Comparison of ENCODE assay signal across 11 mouse cellular contexts in the genomic region with DNA sequence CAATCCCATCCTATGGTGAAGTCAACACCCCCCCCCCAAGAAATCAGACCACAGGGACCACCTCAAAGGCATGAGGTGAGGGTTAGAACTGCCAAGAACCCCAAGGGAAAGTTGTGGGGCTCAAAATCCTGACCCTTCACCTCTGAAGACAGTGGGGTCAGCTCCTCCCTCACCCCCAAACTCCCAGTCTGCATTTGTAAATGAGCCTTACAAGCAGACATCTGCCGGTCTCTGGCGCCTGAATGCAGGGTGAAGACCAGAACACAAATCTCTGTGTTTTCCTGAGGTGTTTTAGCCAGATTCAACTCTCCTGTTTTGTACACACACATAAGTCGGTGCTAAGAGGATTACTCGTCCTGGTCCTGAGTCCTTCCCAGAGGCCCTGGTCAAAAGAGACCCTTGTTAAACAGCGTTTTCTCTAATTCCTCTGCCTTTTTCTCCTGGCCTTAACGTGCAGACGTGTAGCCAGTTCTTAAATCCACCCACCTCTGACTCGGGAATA.
DNase-seq lines count a peak whose midpoint lies in the region; ATAC-seq and TF ChIP-seq lines count a peak whose summit lies in the region.
"Had no signal": no experiment of that assay in that cellular context is flagged by ENCODE, and none has a peak within 500 bp of the region (broad histone marks: within the 10 kb centered on the region; RNA-seq: fewer than 3 reads in every experiment).

No protein-coding gene starts in this region.

- no peak for ATAC-seq in forebrain, embryonic 16.5 days
- ATAC-seq in midbrain, embryonic 14.5 days (ENCODE audit: low FRiP score, low TSS enrichment): no peak
- ATAC-seq: intestine, embryonic 15.5 days had no signal

- H3K36me3 ChIP-seq in E14TG2a.4 (ENCODE audit: insufficient read depth, low read length): peaks cover 15% of the 10 kb centered on the region
- no peaks in the 10 kb centered on the region for H3K36me3 ChIP-seq in forebrain, embryonic 16.5 days (ENCODE audit: control insufficient read depth, insufficient read depth)
- no peaks in the 10 kb centered on the region for H3K36me3 ChIP-seq in midbrain, embryonic 14.5 days (ENCODE audit: control insufficient read depth, insufficient read depth, low read length)
- H3K36me3 ChIP-seq: heart, embryonic 13.5 days; intestine, embryonic 15.5 days; lung, embryonic 15.5 days had no signal

- peaks cover 6% of the 10 kb centered on the region for H3K9me3 ChIP-seq in E14TG2a.4 (ENCODE audit: low read length)
- no peaks in the 10 kb centered on the region for H3K9me3 ChIP-seq in forebrain, embryonic 16.5 days (ENCODE audit: control insufficient read depth, low read length)
- H3K9me3 ChIP-seq in midbrain, embryonic 14.5 days (ENCODE audit: control insufficient read depth, low read length): peaks cover 4% of the 10 kb centered on the region; the same call in 1 of the 2 replicates
- H3K9me3 ChIP-seq: intestine, embryonic 15.5 days; lung, embryonic 15.5 days had no signal

- TF ChIP-seq CTCF in E14TG2a.4 (conservative IDR thresholded peaks at IDR 0.05; ENCODE audit: low read length): no peak

- peak overlapping the region; percentile 16; the same call in 1 of the 2 replicates for H3K4me2 ChIP-seq in forebrain, embryonic 16.5 days (ENCODE audit: low read length)
- peak overlapping the region; percentile 30 for H3K4me2 ChIP-seq in midbrain, embryonic 14.5 days (ENCODE audit: low read length)
- H3K4me2 ChIP-seq: heart, embryonic 13.5 days; intestine, embryonic 15.5 days; lung, embryonic 15.5 days had no signal

- peak overlapping the region; percentile 77 for H3K4me3 ChIP-seq in E14TG2a.4 (replicated peaks; ENCODE audit: low read length)
- no peak overlapping the region for H3K4me3 ChIP-seq in forebrain, embryonic 16.5 days (replicated peaks; ENCODE audit: low read length)
- H3K4me3 ChIP-seq in midbrain, embryonic 14.5 days (replicated peaks; ENCODE audit: low read depth, low read length): no peak overlapping the region
- H3K4me3 ChIP-seq: heart, embryonic 13.5 days; intestine, embryonic 15.5 days; lung, embryonic 15.5 days had no signal

- H3K9ac ChIP-seq in forebrain, embryonic 16.5 days (replicated peaks; ENCODE audit: low read depth, low read length): no peak overlapping the region
- peak overlapping the region; percentile 5; the same call in 1 of the 2 replicates for H3K9ac ChIP-seq in midbrain, embryonic 14.5 days (replicated peaks; ENCODE audit: low read length)
- H3K9ac ChIP-seq: heart, embryonic 13.5 days; intestine, embryonic 15.5 days; lung, embryonic 15.5 days had no signal

- 8% methylated on average over 8 of the region's 8 CpGs for WGBS in forebrain, embryonic 16.5 days
- WGBS in midbrain, embryonic 14.5 days: 3% methylated on average over 8 of the region's 8 CpGs

- intact Hi-C loops in heart, postnatal 10 days (cut with DNase I): no loop called here

- DNase-seq in ES-CJ7 (ENCODE audit: low read depth, low spot score) (peak; percentile 57), MN1 (ENCODE audit: low spot score) (no peak), adipocyte (ENCODE audit: low spot score) (no peak)
- no peak for DNase-seq in midbrain, embryonic 14.5 days
- no peak for DNase-seq in heart, postnatal 10 days
- DNase-seq: thymus, postnatal 25 days had no signal

- H3K4me1 ChIP-seq in E14TG2a.4 (replicated peaks; ENCODE audit: low read depth, low read length): peaks cover 61% of the 10 kb centered on the region
- H3K4me1 ChIP-seq in forebrain, embryonic 16.5 days (replicated peaks; ENCODE audit: control insufficient read depth, insufficient read depth, low read length): peaks cover 4% of the 10 kb centered on the region
- peaks cover 6% of the 10 kb centered on the region; the same call in 1 of the 2 replicates for H3K4me1 ChIP-seq in midbrain, embryonic 14.5 days (ENCODE audit: control insufficient read depth, insufficient read depth, low read length)

- H3K27ac ChIP-seq in forebrain, embryonic 16.5 days (ENCODE audit: low read length): no peak overlapping the region
- H3K27ac ChIP-seq in midbrain, embryonic 14.5 days (replicated peaks; ENCODE audit: low read depth, low read length): 0 out of 2 replicates have a peak overlapping the region, but pooled peaks have one; percentile 8
- H3K27ac ChIP-seq: heart, embryonic 13.5 days; intestine, embryonic 15.5 days; lung, embryonic 15.5 days had no signal

- H3K27me3 ChIP-seq in E14TG2a.4 (ENCODE audit: insufficient read depth, low read length): no peaks in the 10 kb centered on the region
- H3K27me3 ChIP-seq in forebrain, embryonic 16.5 days (replicated peaks; ENCODE audit: control insufficient read depth, insufficient read depth, low read length): no peaks in the 10 kb centered on the region
- peaks cover 36% of the 10 kb centered on the region for H3K27me3 ChIP-seq in midbrain, embryonic 14.5 days (ENCODE audit: control insufficient read depth, insufficient read depth, low read length)
- H3K27me3 ChIP-seq: intestine, embryonic 15.5 days; lung, embryonic 15.5 days had no signal
